Mouse (Mus musculus): ENCODE data around the gene Fgfr2. TPM values are rescaled to one million over a fixed set of nuclear protein-coding genes. Genes with fewer than 3 reads are reported as not detected.

Fgfr2 gene
- polyA plus RNA-seq, 1 experiment from 2014 or later: 93.6 TPM

- Histone ChIP-seq H3K36me3 (ENCODE audit: control insufficient read depth, insufficient read depth, low read length) (no peaks in the 10 kb centered on the region), H3K4me2 (ENCODE audit: low read depth, low read length, severe bottlenecking) (no peak overlapping the region), H3K9ac (ENCODE audit: low read length) (no peak overlapping the region), H3K27me3 (ENCODE audit: control insufficient read depth, insufficient read depth, low read length) (no peaks in the 10 kb centered on the region), H3K9me3 (ENCODE audit: control insufficient read depth, low read length) (no peaks in the 10 kb centered on the region), H3K4me3 (ENCODE audit: low read depth, low read length) (no peak overlapping the region), H3K27ac (ENCODE audit: low read depth, low read length) (no peak overlapping the region), H3K4me1 (replicated peaks; ENCODE audit: control insufficient read depth, insufficient read depth, low read length) (peaks cover 5% of the 10 kb centered on the region; the same call in 1 of the 2 replicates)
- 88% methylated on average over 11 of the region's 11 CpGs for WGBS
- DNase-seq (ENCODE audit: low spot score) (no peak), ATAC-seq (replicated peaks; ENCODE audit: low FRiP score) (no peak)
Observed at GRCm38 (mm10) chr7:130332515-130333220, 2790.5 kb downstream of the Fgfr2 start.

DNA sequence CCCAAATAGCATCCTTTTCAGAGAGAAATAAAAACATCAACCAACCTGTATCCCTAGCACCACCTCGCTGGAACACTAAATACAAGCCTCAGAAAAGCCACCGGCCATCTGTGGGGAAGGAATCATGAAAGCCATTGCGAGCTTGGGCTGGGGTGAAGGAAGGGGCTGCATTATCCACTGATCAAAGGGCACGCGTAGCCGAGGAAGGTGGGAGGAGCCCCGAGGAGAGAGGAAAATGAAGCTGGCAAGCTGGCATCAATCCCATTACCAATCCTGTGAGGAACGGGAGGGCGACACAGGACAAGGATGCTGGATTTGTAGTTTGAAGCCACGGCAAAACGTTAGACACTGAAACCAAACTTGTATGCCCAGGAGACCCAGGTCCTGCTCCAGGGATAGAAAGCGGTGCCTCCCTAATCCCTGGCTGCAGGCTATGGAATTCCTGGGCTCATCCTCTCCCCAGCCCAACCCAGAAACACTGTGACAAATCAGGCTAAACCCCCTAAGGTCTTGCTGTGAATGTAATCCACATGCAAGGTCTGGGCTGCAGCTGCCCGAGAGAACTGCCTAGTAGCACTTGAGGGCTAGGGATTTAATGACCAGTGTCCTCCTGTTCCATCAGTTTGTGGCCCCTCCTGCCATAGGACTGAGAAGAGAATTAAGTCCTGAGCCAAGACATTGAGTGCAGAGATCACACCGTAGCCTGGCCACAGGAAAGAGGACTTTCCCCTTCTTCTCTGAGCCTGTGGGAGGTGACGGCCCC, 2795.4 kb downstream of the Fgfr2 start:
- Histone ChIP-seq H3K4me3 (ENCODE audit: low read depth, low read length) (no peak overlapping the region), H3K36me3 (ENCODE audit: control insufficient read depth, insufficient read depth, low read length) (no peaks in the 10 kb centered on the region), H3K4me2 (ENCODE audit: low read depth, low read length, severe bottlenecking) (peak overlapping the region; percentile 22), H3K9ac (ENCODE audit: low read length) (no peak overlapping the region), H3K9me3 (ENCODE audit: control insufficient read depth, low read length) (no peaks in the 10 kb centered on the region), H3K27ac (ENCODE audit: low read depth, low read length) (no peak overlapping the region), H3K27me3 (ENCODE audit: control insufficient read depth, insufficient read depth, low read length) (peaks cover 2% of the 10 kb centered on the region; the same call in 1 of the 2 replicates), H3K4me1 (replicated peaks; ENCODE audit: control insufficient read depth, insufficient read depth, low read length) (peaks cover 4% of the 10 kb centered on the region; the same call in 1 of the 2 replicates)
- WGBS: 6% methylated on average over 15 of the region's 15 CpGs
- ATAC-seq (replicated peaks; ENCODE audit: low FRiP score) (no peak), DNase-seq (ENCODE audit: low spot score) (peak; percentile 62)

DNA sequence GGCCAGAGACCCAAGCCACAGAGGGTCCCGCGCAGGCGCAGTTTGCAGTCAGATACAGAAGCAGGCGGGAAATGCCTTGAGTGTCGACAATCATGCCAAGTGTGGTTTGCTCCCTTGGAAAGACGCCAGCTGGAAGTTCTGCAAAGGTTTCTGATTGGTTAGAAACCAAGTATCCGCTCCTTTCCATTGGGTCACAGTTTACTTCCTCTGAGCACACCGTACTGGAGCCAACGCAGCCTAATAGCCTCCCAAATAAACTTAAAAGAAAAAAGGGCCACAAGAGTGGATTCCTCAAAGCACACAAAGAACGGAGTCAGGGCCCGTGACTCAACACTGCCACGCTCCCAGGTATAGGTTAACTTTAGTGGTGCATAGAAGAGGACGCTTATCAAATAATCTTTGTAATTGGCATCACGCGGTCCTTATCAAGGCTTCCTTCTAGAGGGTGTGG, 2797.1 kb downstream of the Fgfr2 start:
- ATAC-seq (replicated peaks; ENCODE audit: low FRiP score): no peak
- H3K27ac ChIP-seq (ENCODE audit: low read depth, low read length): no peak overlapping the region
- WGBS: 88% methylated on average over 15 of the region's 15 CpGs

GRCm38 (mm10) chr7:130324716-130325401, 2798.3 kb downstream of the Fgfr2 start:
- Histone ChIP-seq H3K9ac (ENCODE audit: low read length) (no peak overlapping the region), H3K36me3 (ENCODE audit: control insufficient read depth, insufficient read depth, low read length) (no peaks in the 10 kb centered on the region), H3K4me2 (ENCODE audit: low read depth, low read length, severe bottlenecking) (no peak overlapping the region), H3K27ac (ENCODE audit: low read depth, low read length) (no peak overlapping the region), H3K27me3 (ENCODE audit: control insufficient read depth, insufficient read depth, low read length) (peaks cover 2% of the 10 kb centered on the region; the same call in 1 of the 2 replicates), H3K9me3 (ENCODE audit: control insufficient read depth, low read length) (no peaks in the 10 kb centered on the region), H3K4me1 (replicated peaks; ENCODE audit: control insufficient read depth, insufficient read depth, low read length) (peaks cover 9% of the 10 kb centered on the region), H3K4me3 (ENCODE audit: low read depth, low read length) (no peak overlapping the region)
- WGBS: 67% methylated on average over 14 of the region's 14 CpGs
- DNase-seq (ENCODE audit: low spot score) (no peak), ATAC-seq (replicated peaks; ENCODE audit: low FRiP score) (no peak)

More for the DNA sequence above, 2797.1 kb downstream of the Fgfr2 start:
- Histone ChIP-seq H3K27me3 (ENCODE audit: control insufficient read depth, insufficient read depth, low read length) (peaks cover 2% of the 10 kb centered on the region; the same call in 1 of the 2 replicates), H3K9me3 (ENCODE audit: control insufficient read depth, low read length) (no peaks in the 10 kb centered on the region), H3K9ac (ENCODE audit: low read length) (no peak overlapping the region), H3K4me1 (replicated peaks; ENCODE audit: control insufficient read depth, insufficient read depth, low read length) (peaks cover 4% of the 10 kb centered on the region; the same call in 1 of the 2 replicates), H3K4me2 (ENCODE audit: low read depth, low read length, severe bottlenecking) (no peak overlapping the region), H3K36me3 (ENCODE audit: control insufficient read depth, insufficient read depth, low read length) (no peaks in the 10 kb centered on the region), H3K4me3 (ENCODE audit: low read depth, low read length) (no peak overlapping the region)
- no peak for DNase-seq (ENCODE audit: low spot score)

DNA sequence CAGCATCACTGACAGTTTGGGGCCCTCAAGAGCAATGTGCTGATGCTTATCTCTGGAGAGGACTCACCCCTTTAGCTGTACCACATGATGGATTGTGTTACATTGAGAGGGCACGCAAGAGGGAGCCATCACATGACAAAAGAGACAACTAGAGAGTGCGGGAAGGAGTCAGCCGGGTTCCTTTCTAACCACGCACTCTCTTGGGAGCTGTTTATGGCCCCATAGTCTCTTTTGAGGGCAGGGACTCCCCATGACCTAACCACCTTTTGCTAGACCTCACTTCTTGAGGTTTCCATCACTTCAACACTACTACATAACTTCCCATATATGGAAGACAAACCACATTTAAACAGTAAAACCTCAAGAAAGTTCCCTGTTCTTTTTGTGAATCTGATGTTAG, 2799.4 kb downstream of the Fgfr2 start:
- Histone ChIP-seq H3K27me3 (ENCODE audit: control insufficient read depth, insufficient read depth, low read length) (peaks cover 2% of the 10 kb centered on the region; the same call in 1 of the 2 replicates), H3K4me2 (ENCODE audit: low read depth, low read length, severe bottlenecking) (no peak overlapping the region), H3K4me3 (ENCODE audit: low read depth, low read length) (no peak overlapping the region), H3K9me3 (ENCODE audit: control insufficient read depth, low read length) (no peaks in the 10 kb centered on the region), H3K9ac (ENCODE audit: low read length) (no peak overlapping the region), H3K4me1 (replicated peaks; ENCODE audit: control insufficient read depth, insufficient read depth, low read length) (peaks cover 12% of the 10 kb centered on the region), H3K27ac (ENCODE audit: low read depth, low read length) (no peak overlapping the region), H3K36me3 (ENCODE audit: control insufficient read depth, insufficient read depth, low read length) (no peaks in the 10 kb centered on the region)
- ATAC-seq (replicated peaks; ENCODE audit: low FRiP score) (no peak), DNase-seq (ENCODE audit: low spot score) (no peak)
- 88% methylated on average over 4 of the region's 4 CpGs for WGBS

DNA sequence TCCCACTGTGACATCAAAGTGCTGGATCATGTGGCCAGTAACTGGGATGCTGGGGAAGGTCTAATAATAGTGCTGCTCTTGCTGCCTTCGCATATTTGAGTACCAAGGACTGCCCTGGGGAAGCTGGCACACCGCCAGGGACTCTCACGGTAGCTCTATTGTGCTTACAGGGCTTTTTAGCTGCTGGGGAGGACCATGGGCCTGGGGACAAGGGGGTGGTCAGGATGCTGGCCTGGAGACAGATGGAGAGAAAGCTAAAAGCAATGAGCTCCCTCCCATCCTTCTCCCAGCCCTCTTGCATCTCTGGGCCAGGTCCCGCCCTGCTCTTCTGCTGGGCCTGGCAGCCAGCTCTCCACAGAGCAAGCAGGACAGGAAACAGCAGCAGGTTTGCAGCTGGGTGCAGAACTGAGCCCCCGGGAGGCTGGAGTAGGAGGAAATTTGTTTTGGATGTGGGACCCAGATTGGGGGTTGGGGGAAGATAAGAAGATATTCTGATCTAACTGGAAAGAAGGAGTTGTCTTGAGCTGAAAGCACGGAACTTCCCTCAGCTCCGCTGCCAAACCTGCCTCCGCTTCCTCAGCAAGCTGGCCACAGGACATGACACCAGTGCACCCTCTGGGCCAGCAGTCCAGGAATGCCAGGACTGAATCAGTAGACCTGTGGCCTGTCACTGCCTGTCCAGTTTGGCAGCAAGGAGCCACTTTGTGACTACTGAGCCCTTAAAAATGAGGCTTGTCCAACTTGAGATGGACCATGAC, 2803.2 kb downstream of the Fgfr2 start:
- Histone ChIP-seq H3K27me3 (ENCODE audit: control insufficient read depth, insufficient read depth, low read length) (no peaks in the 10 kb centered on the region), H3K36me3 (ENCODE audit: control insufficient read depth, insufficient read depth, low read length) (no peaks in the 10 kb centered on the region), H3K9me3 (ENCODE audit: control insufficient read depth, low read length) (no peaks in the 10 kb centered on the region), H3K27ac (ENCODE audit: low read depth, low read length) (peak overlapping the region; percentile 60; the same call in 1 of the 2 replicates), H3K9ac (ENCODE audit: low read length) (0 out of 2 replicates have a peak overlapping the region, but pooled peaks have one; percentile 21), H3K4me3 (ENCODE audit: low read depth, low read length) (no peak overlapping the region), H3K4me1 (replicated peaks; ENCODE audit: control insufficient read depth, insufficient read depth, low read length) (peaks cover 8% of the 10 kb centered on the region), H3K4me2 (ENCODE audit: low read depth, low read length, severe bottlenecking) (no peak overlapping the region)
- 46% methylated on average over 8 of the region's 8 CpGs for WGBS
- DNase-seq (ENCODE audit: low spot score) (peak; percentile 81), ATAC-seq (replicated peaks; ENCODE audit: low FRiP score) (peak; percentile 71)

- ATAC-seq (replicated peaks; ENCODE audit: low FRiP score) (no peak), DNase-seq (ENCODE audit: low spot score) (no peak)
- no peaks in the 10 kb centered on the region for H3K27me3 ChIP-seq (ENCODE audit: control insufficient read depth, insufficient read depth, low read length)
- peaks cover 8% of the 10 kb centered on the region for H3K4me1 ChIP-seq (replicated peaks; ENCODE audit: control insufficient read depth, insufficient read depth, low read length)
- no peaks in the 10 kb centered on the region for H3K9me3 ChIP-seq (ENCODE audit: control insufficient read depth, low read length)
- H3K4me3 ChIP-seq (ENCODE audit: low read depth, low read length): no peak overlapping the region
- H3K36me3 ChIP-seq (ENCODE audit: control insufficient read depth, insufficient read depth, low read length): no peaks in the 10 kb centered on the region
- no peak overlapping the region for H3K9ac ChIP-seq (ENCODE audit: low read length)
- no peak overlapping the region for H3K4me2 ChIP-seq (ENCODE audit: low read depth, low read length, severe bottlenecking)
- H3K27ac ChIP-seq (ENCODE audit: low read depth, low read length): no peak overlapping the region
- 85% methylated on average over 3 of the region's 3 CpGs for WGBS
Observed at GRCm38 (mm10) chr7:130316294-130316693, 2806.9 kb downstream of the Fgfr2 start.

- H3K4me1 ChIP-seq (replicated peaks; ENCODE audit: control insufficient read depth, insufficient read depth, low read length): peaks cover 6% of the 10 kb centered on the region
- H3K27ac ChIP-seq (ENCODE audit: low read depth, low read length): no peak overlapping the region
- DNase-seq (ENCODE audit: low spot score): no peak
- H3K27me3 ChIP-seq (ENCODE audit: control insufficient read depth, insufficient read depth, low read length): no peaks in the 10 kb centered on the region
- H3K36me3 ChIP-seq (ENCODE audit: control insufficient read depth, insufficient read depth, low read length): no peaks in the 10 kb centered on the region
- ATAC-seq (replicated peaks; ENCODE audit: low FRiP score): no peak
- H3K4me2 ChIP-seq (ENCODE audit: low read depth, low read length, severe bottlenecking): no peak overlapping the region
- H3K9me3 ChIP-seq (ENCODE audit: control insufficient read depth, low read length): no peaks in the 10 kb centered on the region
- no peak overlapping the region for H3K9ac ChIP-seq (ENCODE audit: low read length)
- H3K4me3 ChIP-seq (ENCODE audit: low read depth, low read length): no peak overlapping the region
- 84% methylated on average over 6 of the region's 6 CpGs for WGBS
Observed at GRCm38 (mm10) chr7:130315221-130315620, 2807.9 kb downstream of the Fgfr2 start.
